Mouse (Mus musculus) left cerebral cortex, adult 2 months (tissue): ENCODE measurements around the gene Tmed10. TPM values are rescaled to one million over a fixed set of nuclear protein-coding genes. Genes with fewer than 3 reads are reported as not detected.

Experiments
- DNase-seq, 2 experiments: peaks; one replicate each; pipeline ENCODE4 v3.0.0; 2021 to 2022; ENCODE audit warnings: low spot score in 2 of 2, mixed read lengths in 1 of 2; ENCODE audit errors: extremely low spot score in 1 of 2
- H3K27ac ChIP-seq: fragments of 200-600 bp; 2 replicates; pipeline ENCODE4 v1.8.1; 2022
- H3K4me3 ChIP-seq: fragments of 200-600 bp; 2 replicates; pipeline ENCODE4 v1.8.1; 2022
- CTCF ChIP-seq: fragments of 200-600 bp; IDR thresholded peaks from 2 replicates; pipeline ENCODE4 v1.8.1; 2022; ENCODE audit warnings: antibody characterized with exemption, mild to moderate bottlenecking, moderate library complexity
- intact Hi-C: fragments of 180-260 bp; cut with DNase I; formaldehyde crosslinking; loops from one replicate; pipeline ENCODE4 v1.15.1; 2025
- total RNA-seq, 2 experiments: library from RNA; stranded (reverse); gene quantifications; 2 replicates each; pipeline ENCODE4 v1.2.3; 2021

Tmed10 gene
- total RNA-seq, 2 experiments from 2014 or later, result 164 to 165 TPM

DNA sequence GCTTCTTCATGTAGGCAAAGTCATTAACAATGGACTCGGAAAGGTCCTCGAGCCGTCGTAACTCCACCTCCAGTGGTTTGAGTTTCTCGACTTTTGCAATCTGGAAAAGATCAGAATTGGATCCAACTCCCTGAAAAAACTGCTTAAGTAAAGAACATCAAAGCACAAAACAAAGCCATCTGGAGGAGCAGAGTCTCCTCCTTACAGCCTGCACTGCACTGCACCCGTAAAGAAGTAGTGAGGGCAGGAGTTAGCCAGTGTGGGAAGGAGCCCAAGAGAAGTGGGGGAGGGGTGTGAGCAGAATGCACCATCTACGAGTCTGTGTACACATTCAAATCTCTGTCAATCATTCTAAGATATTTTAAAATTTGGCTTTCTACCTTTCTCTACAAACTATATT is 30.4 kb downstream of the Tmed10 start:
- no peak for DNase-seq
- Histone ChIP-seq H3K27ac (no peak overlapping the region), H3K4me3 (no peak overlapping the region)
- intact Hi-C loops, result loop anchor here (5.0 kb wide), 1 partner anchor 383 kb away; no protein-coding TSS in a partner anchor
- TF ChIP-seq CTCF, result no peak

DNA sequence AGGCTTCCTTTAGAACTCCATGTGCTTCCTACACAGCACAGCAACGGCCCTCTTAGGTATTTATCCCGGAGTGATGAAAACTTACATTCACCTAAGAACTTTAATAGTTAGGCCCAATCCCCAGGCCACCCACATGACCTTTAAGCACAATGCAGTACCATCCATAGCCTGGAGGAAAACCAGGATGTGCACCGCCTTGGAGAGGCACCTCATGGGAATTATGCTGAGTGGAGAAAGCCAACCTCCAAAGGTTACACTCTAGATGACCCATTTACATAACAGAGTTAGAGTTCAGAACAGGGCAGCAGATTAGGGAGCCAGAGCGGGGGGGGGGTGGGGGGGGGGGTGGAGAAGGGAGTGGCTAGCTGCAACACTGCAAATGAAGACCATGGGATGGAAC is 32.3 kb downstream of the Tmed10 start:
- intact Hi-C loops, result loop anchor here (5.0 kb wide), 1 partner anchor 385 kb away; no protein-coding TSS in a partner anchor
- TF ChIP-seq CTCF, result no peak; the same call in 1 of the 2 replicates
- H3K27ac ChIP-seq, result no peak overlapping the region
- H3K4me3 ChIP-seq, result no peak overlapping the region
- DNase-seq, result no peak

- intact Hi-C loops, result loop anchor here (1.0 to 5.0 kb wide), 3 partner anchors 146 to 386 kb away; no protein-coding TSS in a partner anchor
- Histone ChIP-seq H3K27ac (no peak overlapping the region), H3K4me3 (no peak overlapping the region)
- TF ChIP-seq CTCF, result peak; percentile 72
- DNase-seq, result no peak
Observed at GRCm38 (mm10) chr12:85341131-85341530, 33.5 kb downstream of the Tmed10 start.

DNA sequence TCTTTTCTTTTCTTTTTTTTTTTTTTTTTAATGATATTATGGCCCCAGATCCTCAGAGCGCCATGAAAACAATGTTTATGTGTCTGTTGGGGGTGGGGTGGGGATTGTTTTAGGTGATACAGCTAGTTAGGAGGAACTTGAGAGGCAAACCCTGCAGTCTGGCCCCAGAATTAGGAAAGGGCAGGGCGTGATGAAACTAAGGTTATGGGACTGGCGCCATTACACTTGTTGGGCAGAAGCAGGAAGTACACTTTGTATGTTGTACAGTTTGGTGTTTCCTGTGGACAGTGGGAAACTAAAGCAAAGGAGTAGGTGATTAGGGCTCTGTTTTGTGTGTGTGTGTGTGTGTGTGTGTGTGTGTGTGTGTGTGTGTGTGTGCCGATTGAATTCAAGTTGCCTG is 34.7 kb downstream of the Tmed10 start:
- Histone ChIP-seq H3K27ac (no peak overlapping the region), H3K4me3 (no peak overlapping the region)
- intact Hi-C loops, result loop anchor here (2.0 to 5.0 kb wide), 2 partner anchors 323 to 387 kb away; no protein-coding TSS in a partner anchor
- DNase-seq, result no peak
- TF ChIP-seq CTCF, result no peak

GRCm38 (mm10) chr12:85339243-85339729 is 35.4 kb downstream of the Tmed10 start, which contains the start of gene Nek9:
Gene Nek9 (minus strand): TSS chr12:85339362.
- Histone ChIP-seq H3K4me3 (peak within 1 kb of the TSS; percentile 100), H3K27ac (peak within 1 kb of the TSS; percentile 84)
- DNase-seq, result peak; percentile 93
- TF ChIP-seq CTCF, result no peak
- intact Hi-C loops, result no loop called here

GRCm38 (mm10) chr12:85338815-85339214 is 35.8 kb downstream of the Tmed10 start:
- intact Hi-C loops, result no loop called here
- peak overlapping the region; percentile 100 for H3K4me3 ChIP-seq
- no peak for DNase-seq
- H3K27ac ChIP-seq, result peak overlapping the region; percentile 84
- TF ChIP-seq CTCF, result no peak

- H3K4me3 ChIP-seq, result peak overlapping the region; percentile 100; the same call in 1 of the 2 replicates
- intact Hi-C loops, result no loop called here
Observed at GRCm38 (mm10) chr12:85337567-85338311, 36.9 kb downstream of the Tmed10 start.

DNA sequence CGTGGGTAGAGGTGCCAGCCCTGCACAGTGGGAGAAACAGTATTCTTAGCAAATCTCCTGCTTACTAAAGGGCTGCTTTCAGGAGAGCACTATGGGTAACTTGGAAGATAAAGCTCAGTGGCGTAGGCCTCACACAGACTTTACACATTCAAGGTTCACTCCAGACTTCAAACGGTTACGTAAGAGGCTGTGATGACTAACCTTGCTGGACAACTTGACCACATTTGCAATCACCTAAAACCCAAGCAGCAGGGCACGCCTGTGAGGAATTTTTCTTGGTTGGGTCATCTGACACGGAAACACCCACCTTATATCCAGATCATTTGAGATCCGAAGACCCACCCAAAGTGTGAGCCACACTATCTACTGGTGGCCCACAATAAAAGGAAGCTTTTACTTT is 44.5 kb downstream of the Tmed10 start:
- intact Hi-C loops, result no loop called here
- no peak for TF ChIP-seq CTCF
- Histone ChIP-seq H3K4me3 (no peak overlapping the region), H3K27ac (no peak overlapping the region)
- DNase-seq, result no peak

More at GRCm38 (mm10) chr12:85337567-85338311, 36.9 kb downstream of the Tmed10 start:
- no peak for DNase-seq
- no peak overlapping the region for H3K27ac ChIP-seq
- TF ChIP-seq CTCF, result no peak

DNA sequence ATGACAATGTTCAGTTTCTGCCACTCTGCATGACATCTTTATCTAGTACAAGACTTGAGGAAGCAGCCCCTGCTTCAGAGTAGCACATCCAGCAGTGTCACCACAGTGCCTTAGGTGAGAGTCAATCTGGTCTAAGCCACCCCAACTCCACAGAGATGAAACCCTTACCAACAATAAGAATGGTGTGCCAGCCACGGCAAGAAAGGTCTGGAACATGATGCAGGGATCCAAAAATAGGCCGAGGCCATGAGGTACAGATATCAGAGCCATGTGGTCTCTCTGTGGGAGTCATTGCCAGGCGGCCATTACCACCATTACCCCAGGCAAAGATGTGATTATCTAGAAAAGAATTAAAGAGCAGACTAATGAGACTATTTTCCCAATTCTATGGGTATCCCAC is 66.0 kb downstream of the Tmed10 start:
- no peak for TF ChIP-seq CTCF
- H3K4me3 ChIP-seq, result no peak overlapping the region
- intact Hi-C loops, result no loop called here
- no peak overlapping the region for H3K27ac ChIP-seq
- DNase-seq, result no peak

GRCm38 (mm10) chr12:85305247-85305892 is 69.3 kb downstream of the Tmed10 start:
- intact Hi-C loops, result loop anchor here (1.0 kb wide), 3 partner anchors 136 to 213 kb away; no protein-coding TSS in a partner anchor
- peak overlapping the region; percentile 72 for H3K27ac ChIP-seq
- peak overlapping the region; percentile 17 for H3K4me3 ChIP-seq
- peak; percentile 99 for TF ChIP-seq CTCF
- peak; percentile 80 to 88 for DNase-seq

GRCm38 (mm10) chr12:85304725-85305124 is 69.9 kb downstream of the Tmed10 start:
- Histone ChIP-seq H3K4me3 (no peak overlapping the region), H3K27ac (no peak overlapping the region)
- TF ChIP-seq CTCF, result no peak
- DNase-seq, result no peak
- intact Hi-C loops, result loop anchor here (1.0 kb wide), 3 partner anchors 135 to 212 kb away; no protein-coding TSS in a partner anchor

GRCm38 (mm10) chr12:85303256-85303655 is 71.4 kb downstream of the Tmed10 start:
- Histone ChIP-seq H3K4me3 (no peak overlapping the region), H3K27ac (no peak overlapping the region)
- DNase-seq, result no peak
- TF ChIP-seq CTCF, result no peak
- intact Hi-C loops, result no loop called here
